Mouse (Mus musculus) liver (tissue): Measurements from ENCODE around the gene 1700017D01Rik.
"Not testable (repeated sequence)": the region's sequence is repeated elsewhere in the genome, so short reads cannot be mapped to it uniquely, and the experiment has no call there.

ENCODE experiments used
- DNase-seq: peaks from one replicate; pipeline ENCODE4 v3.0.0-alpha.2; 2020; ENCODE audit warnings: mixed read lengths

The 1700017D01Rik gene

GRCm38 (mm10) chr19:11130776-11131175, at the start of gene 1700017D01Rik:
Gene 1700017D01Rik, minus strand, starts transcription at chr19:11130876.
- DNase-seq = not testable (repeated sequence)

- no peak for DNase-seq
Observed at GRCm38 (mm10) chr19:11177464-11177863, 46.8 kb upstream of the 1700017D01Rik start.

DNA sequence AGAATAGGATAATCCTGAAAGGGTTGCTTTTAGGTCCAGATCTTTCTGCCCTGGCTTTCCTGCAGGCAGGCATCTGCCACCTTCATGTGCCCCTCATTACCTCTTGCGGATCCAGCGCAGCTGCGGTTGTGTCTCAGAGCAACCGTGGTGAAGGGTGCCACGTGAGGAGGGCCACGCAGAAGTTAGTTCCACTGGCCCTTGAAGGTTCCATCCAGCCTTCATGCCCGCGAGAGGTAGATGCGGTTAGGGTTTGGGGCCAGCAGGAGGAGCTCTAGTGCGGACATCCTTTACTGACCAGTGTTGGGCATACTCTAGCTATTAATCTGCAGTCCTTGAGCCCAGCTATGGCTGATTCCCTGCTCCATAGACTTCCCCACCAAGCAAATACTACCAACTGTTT, 34.5 kb upstream of the 1700017D01Rik start, which contains the start of gene 1700025F22Rik:
TSS of gene 1700025F22Rik (minus strand) at position 149 of the 400 bp plus-strand sequence.
- peak; percentile 8 for DNase-seq

- DNase-seq = not testable (repeated sequence)
Observed at GRCm38 (mm10) chr19:11157890-11158289, 27.2 kb upstream of the 1700017D01Rik start.

- DNase-seq = no peak
Observed at GRCm38 (mm10) chr19:11135336-11135735, 4.7 kb upstream of the 1700017D01Rik start.

GRCm38 (mm10) chr19:11134852-11135251, 4.2 kb upstream of the 1700017D01Rik start:
- DNase-seq = no peak

DNA sequence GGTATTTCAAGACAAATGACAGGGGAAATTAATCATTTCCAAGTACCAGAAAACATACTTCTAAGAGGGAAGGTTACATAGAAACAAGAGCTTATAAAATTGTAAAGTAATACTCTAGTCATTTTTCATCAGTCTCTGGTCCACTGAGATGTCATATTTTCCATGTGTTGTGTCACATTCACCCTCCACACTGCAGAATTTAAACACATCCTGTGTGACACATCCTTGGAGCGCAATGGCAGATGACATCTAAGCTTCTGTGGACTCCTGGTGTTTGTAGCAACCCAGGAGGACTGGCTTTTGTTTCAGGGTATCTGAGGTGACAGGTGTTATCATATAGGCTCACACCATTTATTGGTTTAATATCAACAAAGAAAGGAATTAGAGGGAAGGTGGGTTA, 974 bp downstream of the 1700017D01Rik start:
- no peak for DNase-seq

DNA sequence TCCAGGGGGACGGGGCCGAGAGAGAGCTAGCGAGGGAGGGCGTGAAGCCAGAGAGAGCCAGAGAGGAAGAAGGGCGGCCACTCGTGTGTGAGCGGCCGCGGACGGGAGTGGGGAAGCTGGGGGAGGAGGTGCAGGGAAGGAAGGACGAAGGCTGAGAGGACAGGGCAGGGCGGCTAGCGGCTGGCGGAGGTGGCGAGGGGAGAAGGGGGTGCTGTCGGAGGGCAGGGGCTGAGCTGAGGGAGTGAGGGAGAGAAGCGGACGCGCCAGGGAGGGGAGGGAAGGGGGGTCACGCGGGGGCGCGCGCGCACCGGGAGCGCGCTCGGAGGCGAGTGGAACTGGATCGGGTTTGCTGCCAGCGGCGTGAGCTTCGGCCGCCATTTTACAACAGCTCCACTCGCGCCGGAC, 9.7 kb downstream of the 1700017D01Rik start:
- DNase-seq = peak; percentile 7

DNA sequence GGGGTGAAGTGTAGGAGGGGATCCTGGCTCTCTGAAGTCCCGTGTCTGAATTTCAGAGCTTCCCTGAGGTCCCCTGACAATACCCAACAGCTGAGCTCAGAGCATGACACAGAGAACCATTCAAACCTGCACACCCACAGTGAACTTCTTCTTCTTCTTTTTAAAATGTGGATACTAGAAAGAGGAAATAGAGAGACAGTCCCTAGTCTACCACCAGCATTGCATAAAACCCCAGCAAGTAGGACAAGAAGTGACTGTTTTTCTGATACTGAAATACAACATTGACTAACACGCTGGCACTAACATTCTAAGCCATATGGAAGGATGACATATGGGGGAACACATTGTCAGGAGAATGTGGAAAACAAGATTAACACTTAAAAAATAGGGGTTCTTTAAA, 11.3 kb downstream of the 1700017D01Rik start:
- no peak for DNase-seq

GRCm38 (mm10) chr19:11107746-11108145, 22.9 kb downstream of the 1700017D01Rik start:
- no peak for DNase-seq

DNA sequence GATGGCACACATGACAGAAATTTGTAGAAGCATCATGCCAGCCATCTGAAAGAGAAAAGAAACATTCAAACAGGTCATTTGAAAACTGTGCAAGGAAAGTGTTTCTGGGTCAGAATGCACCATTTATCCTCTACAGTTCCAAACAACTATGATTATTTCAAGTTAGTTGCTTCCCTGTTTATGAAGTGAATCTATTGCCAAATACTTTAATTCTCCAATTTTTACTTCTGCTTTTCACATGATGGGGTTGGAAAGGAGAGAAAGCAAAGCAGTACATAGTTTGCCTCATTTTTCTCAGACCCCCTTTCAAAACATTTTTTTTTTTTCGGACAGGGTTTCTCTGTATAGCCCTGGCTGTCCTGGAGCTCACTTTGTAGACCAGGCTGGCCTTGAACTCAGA, 28.8 kb downstream of the 1700017D01Rik start:
- DNase-seq = no peak

DNA sequence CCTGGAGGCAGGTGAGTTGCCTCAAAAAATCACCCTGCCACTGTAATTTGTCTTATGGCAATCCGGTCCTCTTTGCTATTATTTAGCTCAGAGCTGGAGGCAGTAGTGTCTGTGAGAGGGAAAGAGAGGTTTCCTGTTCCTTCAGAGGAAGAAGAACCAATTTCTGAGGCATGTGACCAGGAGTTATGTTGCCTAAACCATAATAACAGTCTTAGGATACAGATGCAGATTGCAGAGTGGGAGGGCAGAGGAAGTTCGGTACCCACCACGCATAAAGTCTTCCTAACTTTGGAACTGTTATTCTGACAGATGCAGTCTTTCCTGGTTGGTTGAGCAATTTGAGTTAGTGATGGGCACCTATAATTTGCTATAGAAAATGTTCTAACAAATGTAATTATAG, 32.3 kb downstream of the 1700017D01Rik start:
- no peak for DNase-seq

DNA sequence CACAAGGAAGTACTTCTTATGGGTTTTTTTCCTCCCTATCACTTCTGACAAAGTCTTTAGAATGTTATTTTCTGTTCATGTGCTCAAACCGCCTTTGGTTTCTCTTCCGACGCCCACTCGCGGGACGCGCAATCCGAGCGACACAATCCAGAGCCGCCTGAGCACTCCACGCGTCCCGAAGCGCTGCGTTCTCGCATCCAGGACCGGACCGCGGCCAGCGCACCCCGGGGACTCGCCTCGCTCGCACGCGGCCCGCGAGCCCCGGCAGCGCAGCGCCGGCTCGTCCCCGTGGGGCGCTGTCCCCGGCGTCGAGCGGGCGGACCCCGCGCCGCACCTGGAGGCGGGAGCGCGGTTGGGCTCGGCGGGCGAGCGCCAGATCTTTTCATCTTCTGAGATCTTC, 38.5 kb downstream of the 1700017D01Rik start:
- not testable (repeated sequence) for DNase-seq

- DNase-seq = no peak
Observed at GRCm38 (mm10) chr19:11080934-11081333, 49.7 kb downstream of the 1700017D01Rik start, which contains the start of gene Ms4a8a. Gene Ms4a8a, minus strand, starts transcription at chr19:11081102.

- DNase-seq = no peak
Observed at GRCm38 (mm10) chr19:11070364-11070763, 60.3 kb downstream of the 1700017D01Rik start.

- no peak for DNase-seq
Observed at GRCm38 (mm10) chr19:11065202-11065875, 65.3 kb downstream of the 1700017D01Rik start.

DNA sequence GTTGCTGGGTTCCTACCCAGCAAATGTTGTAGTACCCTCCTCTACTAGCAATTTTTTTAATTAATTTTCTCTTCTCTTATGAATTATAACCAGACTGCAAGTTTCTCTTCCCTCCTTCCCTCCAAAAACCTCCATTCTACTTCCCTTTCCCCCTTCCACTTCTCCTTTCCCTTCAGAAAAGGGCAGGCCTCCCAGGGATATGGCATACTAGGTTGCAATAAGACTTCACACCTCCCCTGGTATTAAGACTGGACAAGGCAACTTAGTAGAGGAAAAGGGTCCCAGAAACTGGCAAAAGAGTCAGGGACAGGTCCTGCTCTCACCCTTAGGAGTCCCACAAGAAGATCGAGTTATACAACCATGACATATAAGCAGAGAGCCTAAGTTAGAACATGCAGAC, 69.8 kb downstream of the 1700017D01Rik start:
- no peak for DNase-seq

- DNase-seq = no peak
Observed at GRCm38 (mm10) chr19:11059967-11060366, 70.7 kb downstream of the 1700017D01Rik start.

DNA sequence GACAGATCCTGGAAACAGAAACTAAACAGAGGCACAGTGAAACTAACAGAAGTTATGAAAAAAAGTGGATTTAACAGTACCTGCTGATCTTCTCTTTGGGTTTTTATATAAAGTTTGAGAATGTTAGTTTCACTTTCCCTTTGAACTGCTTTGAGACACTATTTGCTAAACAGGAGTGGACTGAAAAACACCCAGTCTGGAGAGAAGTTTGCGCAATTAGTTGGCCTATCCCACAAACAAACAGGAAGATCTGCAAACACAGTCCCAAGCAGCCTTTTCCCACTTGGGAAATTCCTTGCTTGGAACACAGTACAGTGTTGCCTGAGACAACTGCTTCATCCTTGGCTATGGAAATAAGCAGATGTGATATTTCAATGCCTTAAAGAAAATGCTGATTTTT, 75.0 kb downstream of the 1700017D01Rik start:
- not testable (repeated sequence) for DNase-seq

DNA sequence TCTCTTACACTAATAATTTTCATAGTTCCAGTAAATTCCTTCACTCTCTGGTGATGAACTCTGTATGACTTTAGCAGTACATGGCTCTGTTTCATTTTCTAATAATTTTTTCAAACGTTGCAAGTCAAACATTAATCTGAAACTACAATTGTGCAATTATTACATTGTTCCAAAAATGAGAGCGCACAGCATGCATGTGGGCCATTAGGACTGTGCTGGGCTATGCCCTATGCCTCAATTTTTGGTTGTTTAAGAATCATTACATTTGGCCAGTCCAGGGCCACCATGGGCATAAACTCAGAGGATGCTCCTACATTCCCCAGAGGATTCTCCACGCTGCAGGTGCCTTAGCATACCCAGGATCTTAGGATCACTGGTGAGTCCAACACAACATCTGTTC, 77.4 kb downstream of the 1700017D01Rik start:
- no peak for DNase-seq

- DNase-seq = no peak
Observed at GRCm38 (mm10) chr19:11052877-11053276, 77.8 kb downstream of the 1700017D01Rik start.

DNA sequence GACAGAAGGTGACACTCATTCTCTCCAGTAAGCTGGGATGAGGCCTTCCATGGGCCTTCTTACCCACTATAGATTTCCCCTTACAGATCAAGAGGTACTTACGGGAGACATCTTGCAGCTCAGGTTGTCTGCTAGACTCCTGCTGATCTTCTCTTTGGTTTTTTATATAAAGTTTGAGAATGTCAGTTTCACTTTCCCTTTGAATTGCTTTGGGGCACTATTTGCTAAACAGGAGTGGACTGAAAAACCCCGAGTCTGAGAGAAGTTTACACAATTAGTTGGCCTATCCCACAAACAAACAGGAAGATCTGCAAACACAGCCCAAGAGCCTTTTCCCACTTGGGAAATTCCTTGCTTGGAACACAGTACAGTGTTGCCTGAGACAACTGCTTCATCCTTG, 80.4 kb downstream of the 1700017D01Rik start:
- no peak for DNase-seq

DNA sequence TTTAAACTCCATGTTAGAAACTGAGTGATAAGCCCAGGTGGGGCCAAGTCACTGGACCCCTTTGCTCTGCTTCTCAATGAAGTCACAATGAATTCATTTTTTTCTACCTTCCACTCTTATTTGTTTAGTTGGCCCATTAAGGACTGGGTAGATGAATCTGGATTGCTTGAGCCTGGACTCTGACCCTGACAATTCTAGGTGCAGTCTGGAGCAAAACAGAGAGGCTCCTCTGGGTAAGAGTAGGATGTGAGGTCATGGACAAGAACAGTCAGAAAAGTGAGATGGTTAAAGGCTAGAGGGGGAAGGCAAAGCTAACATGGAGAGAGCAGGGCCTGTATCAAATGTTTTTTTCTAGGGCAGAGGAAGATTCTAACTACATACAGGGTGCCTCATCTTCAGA, 81.2 kb downstream of the 1700017D01Rik start:
- DNase-seq = no peak

DNA sequence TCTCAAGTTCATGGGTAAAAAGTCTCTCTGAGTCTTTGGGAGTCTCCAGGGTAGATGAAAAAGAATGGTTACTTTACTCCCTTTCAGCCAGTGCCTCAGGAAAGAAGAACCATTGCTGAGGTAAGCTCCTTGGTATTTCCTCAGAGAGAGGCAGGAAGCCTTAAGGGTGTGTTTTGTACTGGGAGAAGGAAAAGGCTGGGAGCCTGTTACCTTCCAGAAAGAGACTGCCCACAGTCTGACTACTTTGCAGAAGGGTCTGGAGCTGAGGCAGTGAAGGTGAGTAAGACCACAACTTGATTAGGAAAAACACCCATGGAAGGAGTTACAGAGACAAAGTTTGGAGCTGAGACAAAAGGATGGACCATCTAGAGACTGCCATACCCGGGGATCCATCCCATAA, 82.2 kb downstream of the 1700017D01Rik start:
- DNase-seq = no peak

GRCm38 (mm10) chr19:11048009-11048408, 82.7 kb downstream of the 1700017D01Rik start:
- no peak for DNase-seq
